Comparison of ENCODE assay signal across 30 mouse cellular contexts in the genomic region with DNA sequence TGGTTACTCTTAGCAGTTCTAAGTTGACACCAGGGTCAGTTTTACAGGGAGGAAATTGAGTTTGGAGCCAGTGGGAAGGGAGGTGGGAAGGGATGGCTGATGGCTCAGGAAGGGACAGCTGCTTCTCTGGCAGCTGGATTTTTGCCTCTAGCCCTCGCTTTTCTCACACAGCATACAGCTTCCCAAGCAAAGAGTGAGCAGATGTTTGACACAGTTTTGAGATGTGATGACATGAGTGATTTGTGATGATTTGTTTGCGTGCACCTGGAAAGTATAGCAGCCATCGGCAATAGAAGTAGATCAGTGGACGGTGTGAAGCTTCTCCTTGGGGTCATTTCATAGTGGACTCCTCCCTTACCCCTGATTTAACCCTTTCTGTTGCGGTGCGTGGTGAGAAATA.
"Had no signal": no experiment of that assay in that cellular context is flagged by ENCODE, and none has a peak within 500 bp of the region (broad histone marks: within the 10 kb centered on the region; RNA-seq: fewer than 3 reads in every experiment).

No protein-coding gene starts in this region.

- ATAC-seq: liver, embryonic 12.5 days; liver, postnatal 0 days; lung, postnatal 0 days; midbrain, embryonic 13.5 days; midbrain, embryonic 15.5 days; midbrain, embryonic 16.5 days had no signal

- H3K4me1 ChIP-seq: limb, embryonic 12.5 days; limb, embryonic 13.5 days; limb, embryonic 15.5 days; liver, embryonic 12.5 days; liver, embryonic 13.5 days; liver, embryonic 15.5 days; lung, embryonic 15.5 days; megakaryocyte, embryonic 14.5 days; midbrain, embryonic 10.5 days; midbrain, embryonic 12.5 days; midbrain, embryonic 13.5 days; midbrain, embryonic 15.5 days; neural tube, embryonic 12.5 days had no signal

- H3K36me3 ChIP-seq: limb, embryonic 10.5 days; limb, embryonic 12.5 days; liver, embryonic 12.5 days; liver, embryonic 13.5 days; liver, embryonic 15.5 days; lung, embryonic 15.5 days; midbrain, embryonic 10.5 days; midbrain, embryonic 12.5 days; midbrain, embryonic 13.5 days; midbrain, embryonic 15.5 days; neural tube, embryonic 12.5 days had no signal

- H3K4me2 ChIP-seq: limb, embryonic 12.5 days; limb, embryonic 13.5 days; limb, embryonic 15.5 days; liver, embryonic 11.5 days; liver, embryonic 12.5 days; liver, embryonic 13.5 days; liver, embryonic 15.5 days; lung, embryonic 14.5 days; lung, embryonic 15.5 days; midbrain, embryonic 12.5 days; midbrain, embryonic 13.5 days; midbrain, embryonic 15.5 days; neural tube, embryonic 12.5 days had no signal

- H3K27ac ChIP-seq: limb, embryonic 10.5 days; limb, embryonic 12.5 days; limb, embryonic 13.5 days; limb, embryonic 15.5 days; liver, embryonic 12.5 days; liver, embryonic 13.5 days; liver, embryonic 14.5 days; liver, embryonic 15.5 days; lung, embryonic 15.5 days; macrophage; midbrain, embryonic 10.5 days; midbrain, embryonic 12.5 days; midbrain, embryonic 13.5 days; midbrain, embryonic 15.5 days; neural tube, embryonic 12.5 days had no signal

- H3K4me3 ChIP-seq: limb, embryonic 10.5 days; limb, embryonic 12.5 days; limb, embryonic 13.5 days; limb, embryonic 15.5 days; liver, embryonic 12.5 days; liver, embryonic 13.5 days; liver, embryonic 15.5 days; lung, embryonic 15.5 days; megakaryocyte, embryonic 14.5 days; midbrain, embryonic 10.5 days; midbrain, embryonic 12.5 days; midbrain, embryonic 13.5 days; midbrain, embryonic 15.5 days; myocyte; neural tube, embryonic 12.5 days had no signal

- H3K9me3 ChIP-seq: limb, embryonic 10.5 days; limb, embryonic 12.5 days; limb, embryonic 13.5 days; limb, embryonic 15.5 days; liver, embryonic 12.5 days; liver, embryonic 13.5 days; liver, embryonic 15.5 days; lung, embryonic 15.5 days; midbrain, embryonic 10.5 days; midbrain, embryonic 12.5 days; midbrain, embryonic 13.5 days; midbrain, embryonic 15.5 days; neural tube, embryonic 12.5 days had no signal

- H3K27me3 ChIP-seq: limb, embryonic 12.5 days; limb, embryonic 13.5 days; limb, embryonic 15.5 days; liver, embryonic 12.5 days; liver, embryonic 13.5 days; liver, embryonic 15.5 days; lung, embryonic 15.5 days; megakaryocyte, embryonic 14.5 days; midbrain, embryonic 12.5 days; midbrain, embryonic 13.5 days; midbrain, embryonic 15.5 days; neural tube, embryonic 12.5 days had no signal

- DNase-seq: left cerebral cortex, postnatal 4 days; liver; liver, embryonic 13.5 days; liver, postnatal 0 days; lung, adult 18-20 months; lung, adult 2 months; lung, embryonic 14.5 days; lung, postnatal 10 days; lung, postnatal 14 days; lung, postnatal 36 days; lung, postnatal 4 days had no signal

- H3K9ac ChIP-seq: limb, embryonic 12.5 days; limb, embryonic 13.5 days; limb, embryonic 15.5 days; liver, embryonic 12.5 days; liver, embryonic 13.5 days; liver, embryonic 14.5 days; liver, embryonic 15.5 days; liver, postnatal 0 days; lung, embryonic 14.5 days; lung, embryonic 15.5 days; midbrain, embryonic 12.5 days; midbrain, embryonic 13.5 days; midbrain, embryonic 15.5 days; neural tube, embryonic 12.5 days had no signal
